10 mouse cellular contexts compared by ENCODE assay signal in the genomic region with DNA sequence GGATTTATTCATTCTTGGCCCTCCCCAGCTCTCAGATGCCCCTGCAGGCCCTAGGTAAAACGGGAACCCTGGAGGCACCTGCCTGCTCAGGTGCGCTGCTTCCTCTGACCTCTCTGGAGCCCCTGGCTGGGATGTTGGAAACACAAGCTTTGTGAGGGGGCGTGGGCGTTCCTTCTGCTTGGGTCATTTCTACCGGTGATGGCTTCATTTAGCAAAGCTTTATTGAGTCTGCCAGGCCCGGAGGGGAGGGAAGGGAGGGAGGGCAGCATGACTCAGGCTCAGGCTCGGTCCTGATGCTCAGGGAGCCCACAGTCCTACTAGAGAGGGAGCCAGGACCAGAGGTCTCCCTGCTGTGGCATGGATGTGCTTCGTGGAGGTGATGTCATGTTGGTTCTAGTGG. TPM values are rescaled to one million over a fixed set of nuclear protein-coding genes. Genes with fewer than 3 reads are reported as not detected.
DNase-seq lines count a peak whose midpoint lies in the region; ATAC-seq lines count a peak whose summit lies in the region.
"Had no signal": no experiment of that assay in that cellular context is flagged by ENCODE, and none has a peak within 500 bp of the region (broad histone marks: within the 10 kb centered on the region; RNA-seq: fewer than 3 reads in every experiment).

No protein-coding gene starts in this region.

- peak overlapping the region; percentile 92; the same call in 1 of the 2 replicates for H3K4me2 ChIP-seq in heart, embryonic 16.5 days (ENCODE audit: low read depth, low read length)
- no peak overlapping the region for H3K4me2 ChIP-seq in heart, embryonic 12.5 days
- H3K4me2 ChIP-seq in forebrain, embryonic 12.5 days: peak overlapping the region; percentile 89

- no peak overlapping the region for H3K9ac ChIP-seq in heart, embryonic 16.5 days (ENCODE audit: low read length)
- no peak overlapping the region for H3K9ac ChIP-seq in heart, embryonic 12.5 days
- no peak overlapping the region for H3K9ac ChIP-seq in forebrain, embryonic 12.5 days
- H3K9ac ChIP-seq: limb, embryonic 15.5 days had no signal

- WGBS in heart, embryonic 16.5 days: 36% methylated on average over 8 of the region's 8 CpGs
- WGBS in heart, embryonic 12.5 days: 22% methylated on average over 8 of the region's 8 CpGs
- whole genome bisulfite sequencing in forebrain, embryonic 12.5 days: 22% methylated on average over 8 of the region's 8 CpGs
- 16% methylated on average over 8 of the region's 8 CpGs for WGBS in midbrain, embryonic 10.5 days

- H3K4me1 ChIP-seq in heart, embryonic 16.5 days (ENCODE audit: control insufficient read depth, insufficient read depth, low read length): peaks cover 11% of the 10 kb centered on the region
- H3K4me1 ChIP-seq in heart, embryonic 12.5 days (replicated peaks): peaks cover 19% of the 10 kb centered on the region
- H3K4me1 ChIP-seq in forebrain, embryonic 12.5 days: peaks cover 22% of the 10 kb centered on the region
- H3K4me1 ChIP-seq in midbrain, embryonic 10.5 days: peaks cover 41% of the 10 kb centered on the region

- DNase-seq in NIH3T3 (ENCODE audit: low read depth): peak; percentile 86
- DNase-seq in midbrain, embryonic 10.5 days (ENCODE audit: low spot score): no peak
- DNase-seq in gastrocnemius, postnatal 10 days: no peak
- no peak for DNase-seq in layer of hippocampus, postnatal 25 days (ENCODE audit: extremely low spot score in 1 of 2, low spot score in 1 of 2)
- DNase-seq: thymus, adult 18-20 months had no signal

- no peaks in the 10 kb centered on the region for H3K36me3 ChIP-seq in heart, embryonic 16.5 days (ENCODE audit: control insufficient read depth, insufficient read depth)
- no peaks in the 10 kb centered on the region for H3K36me3 ChIP-seq in heart, embryonic 12.5 days
- no peaks in the 10 kb centered on the region for H3K36me3 ChIP-seq in forebrain, embryonic 12.5 days (replicated peaks)
- H3K36me3 ChIP-seq in midbrain, embryonic 10.5 days: no peaks in the 10 kb centered on the region
- H3K36me3 ChIP-seq: limb, embryonic 15.5 days had no signal

- H3K27ac ChIP-seq in heart, embryonic 16.5 days (ENCODE audit: low read length): no peak overlapping the region
- H3K27ac ChIP-seq in heart, embryonic 12.5 days (ENCODE audit: poor library complexity, severe bottlenecking): no peak overlapping the region
- H3K27ac ChIP-seq in forebrain, embryonic 12.5 days: no peak overlapping the region
- no peak overlapping the region for H3K27ac ChIP-seq in midbrain, embryonic 10.5 days (replicated peaks)
- H3K27ac ChIP-seq: limb, embryonic 15.5 days had no signal

- H3K4me3 ChIP-seq in heart, embryonic 16.5 days (ENCODE audit: low read length): no peak overlapping the region
- H3K4me3 ChIP-seq in heart, embryonic 12.5 days: no peak overlapping the region
- H3K4me3 ChIP-seq in forebrain, embryonic 12.5 days (replicated peaks): peak overlapping the region; percentile 79
- peak overlapping the region; percentile 67; the same call in 1 of the 2 replicates for H3K4me3 ChIP-seq in midbrain, embryonic 10.5 days

- ATAC-seq in heart, embryonic 16.5 days (replicated peaks; ENCODE audit: extremely low read depth, insufficient read depth, low FRiP score): no peak
- no peak for ATAC-seq in heart, embryonic 12.5 days (ENCODE audit: insufficient number of reproducible peaks, low FRiP score)
- no peak for ATAC-seq in forebrain, embryonic 12.5 days (ENCODE audit: low FRiP score)
- ATAC-seq in activated CD4-positive, CD25-positive, alpha-beta regulatory T cell, adult 4 months: no peak

- H3K9me3 ChIP-seq in heart, embryonic 16.5 days (replicated peaks; ENCODE audit: control insufficient read depth, low read length): no peaks in the 10 kb centered on the region
- no peaks in the 10 kb centered on the region for H3K9me3 ChIP-seq in heart, embryonic 12.5 days (replicated peaks)
- H3K9me3 ChIP-seq in forebrain, embryonic 12.5 days: no peaks in the 10 kb centered on the region
- H3K9me3 ChIP-seq in midbrain, embryonic 10.5 days (replicated peaks): no peaks in the 10 kb centered on the region
- H3K9me3 ChIP-seq: limb, embryonic 15.5 days had no signal

- peaks cover 7% of the 10 kb centered on the region; the same call in 1 of the 2 replicates for H3K27me3 ChIP-seq in heart, embryonic 16.5 days (ENCODE audit: control insufficient read depth, insufficient read depth, low read length)
- peaks cover 45% of the 10 kb centered on the region for H3K27me3 ChIP-seq in heart, embryonic 12.5 days (replicated peaks)
- H3K27me3 ChIP-seq in forebrain, embryonic 12.5 days: peaks cover 35% of the 10 kb centered on the region
- H3K27me3 ChIP-seq in midbrain, embryonic 10.5 days (ENCODE audit: low read depth, poor library complexity, severe bottlenecking): peaks cover 81% of the 10 kb centered on the region

RNA-seq across cellular contexts. Expression of a gene that starts 0.9 kb away (rescaled TPM):
- polyA plus RNA-seq in heart, embryonic 16.5 days (2015; fragmentation: Nextera tagmentation; extraction: Ambion mirVana): 606 and 610 TPM in 2 replicates
- polyA plus RNA-seq in heart, embryonic 12.5 days (2016; fragmentation: Nextera tagmentation; extraction: Ambion mirVana): 601 and 631 TPM in 2 replicates
- 659 and 694 TPM in 2 replicates for polyA plus RNA-seq in forebrain, embryonic 12.5 days (2016; fragmentation: Nextera tagmentation; extraction: Ambion mirVana)
- polyA plus RNA-seq in midbrain, embryonic 10.5 days (2016; fragmentation: Nextera tagmentation; extraction: Ambion mirVana): 866 and 996 TPM in 2 replicates
- total RNA-seq in gastrocnemius, postnatal 10 days (2021): 100 to 1,000 TPM; 224 to 271 TPM
- 100 to 1,000 TPM; 494 to 606 TPM for total RNA-seq in layer of hippocampus, postnatal 25 days (2021)
- polyA plus RNA-seq in activated CD4-positive, CD25-positive, alpha-beta regulatory T cell, adult 4 months (2017; shearing (Covaris generic)): 1,000 to 10,000 TPM; 4,172 to 4,641 TPM

RNA-seq across cellular contexts. Expression of a gene that starts 1.5 kb away (rescaled TPM):
- 55.4 and 61.2 TPM in 2 replicates for polyA plus RNA-seq in heart, embryonic 16.5 days (2015; fragmentation: Nextera tagmentation; extraction: Ambion mirVana)
- 17.2 and 19.0 TPM in 2 replicates for polyA plus RNA-seq in heart, embryonic 12.5 days (2016; fragmentation: Nextera tagmentation; extraction: Ambion mirVana)
- polyA plus RNA-seq in forebrain, embryonic 12.5 days (2016; fragmentation: Nextera tagmentation; extraction: Ambion mirVana): 12.1 and 13.9 TPM in 2 replicates
- 7.3 and 7.7 TPM in 2 replicates for polyA plus RNA-seq in midbrain, embryonic 10.5 days (2016; fragmentation: Nextera tagmentation; extraction: Ambion mirVana)
- total RNA-seq in gastrocnemius, postnatal 10 days (2021): 10 to 100 TPM; 16.1 to 17.0 TPM
- 100 to 1,000 TPM; 387 to 409 TPM for total RNA-seq in layer of hippocampus, postnatal 25 days (2021)
- polyA plus RNA-seq in activated CD4-positive, CD25-positive, alpha-beta regulatory T cell, adult 4 months (2017; shearing (Covaris generic)): 1 to 10 TPM in 1 of 2 experiments, not detected in 1; 1.4 TPM

RNA-seq across cellular contexts. Expression of a gene that starts 40.3 kb away (rescaled TPM):
- polyA plus RNA-seq in heart, embryonic 16.5 days (2015; fragmentation: Nextera tagmentation; extraction: Ambion mirVana): 29.9 and 33.4 TPM in 2 replicates
- polyA plus RNA-seq in heart, embryonic 12.5 days (2016; fragmentation: Nextera tagmentation; extraction: Ambion mirVana): 30.5 TPM in 2 replicates
- 40.5 and 44.0 TPM in 2 replicates for polyA plus RNA-seq in forebrain, embryonic 12.5 days (2016; fragmentation: Nextera tagmentation; extraction: Ambion mirVana)
- polyA plus RNA-seq in midbrain, embryonic 10.5 days (2016; fragmentation: Nextera tagmentation; extraction: Ambion mirVana): 40.0 and 48.9 TPM in 2 replicates
- total RNA-seq in gastrocnemius, postnatal 10 days (2021): 10 to 100 TPM; 17.1 to 20.6 TPM
- 10 to 100 TPM; 25.1 to 33.8 TPM for total RNA-seq in layer of hippocampus, postnatal 25 days (2021)
- polyA plus RNA-seq in activated CD4-positive, CD25-positive, alpha-beta regulatory T cell, adult 4 months (2017; shearing (Covaris generic)): 10 to 100 TPM; 10.7 to 14.5 TPM

Comparison
In these comparisons a context has a peak if more than half of its experiments do, and no peak if none do; other contexts are left out.
1. H3K4me3 ChIP-seq: peak in forebrain, embryonic 12.5 days (single experiment) and midbrain, embryonic 10.5 days (single experiment); none in heart, embryonic 16.5 days (single experiment) and heart, embryonic 12.5 days (single experiment).